Mouse (Mus musculus): ENCODE data around the gene Ctrc. TPM values are rescaled to one million over a fixed set of nuclear protein-coding genes. Genes with fewer than 3 reads are reported as not detected.
A peak's percentile ranks its signal among the peaks of the same experiment; 100 is the strongest.

The Ctrc gene
- polyA plus RNA-seq, 1 experiment, result not detected

GRCm38 (mm10) chr4:141794152-141794535 is 52.0 kb downstream of the Ctrc start:
- WGBS, result 2% methylated on average over 5 of the region's 5 CpGs
- TF ChIP-seq CTCF (IDR thresholded peaks at IDR 0.05; ENCODE audit: control insufficient read depth, insufficient read depth, low read length) (no peak), POLR2A (IDR thresholded peaks at IDR 0.05; ENCODE audit: borderline replicate concordance, control insufficient read depth, low read depth, low read length) (no peak)
- H3K4me3 ChIP-seq (replicated peaks; ENCODE audit: control insufficient read depth, low read depth, low read length), result peak overlapping the region; percentile 72
- H3K27ac ChIP-seq (ENCODE audit: control insufficient read depth, insufficient read depth, low read depth, low read length, poor library complexity), result peak overlapping the region; percentile 88
- H3K4me1 ChIP-seq (ENCODE audit: control insufficient read depth, insufficient read depth, low read length), result peaks cover 1% of the 10 kb centered on the region; the same call in 1 of the 2 replicates

- TF ChIP-seq POLR2A (IDR thresholded peaks at IDR 0.05; ENCODE audit: borderline replicate concordance, control insufficient read depth, low read depth, low read length), result peak; percentile 63; the same call in 1 of the 2 replicates
- peak; percentile 20; the same call in 1 of the 2 replicates for TF ChIP-seq CTCF (IDR thresholded peaks at IDR 0.05; ENCODE audit: control insufficient read depth, insufficient read depth, low read length)
Observed at GRCm38 (mm10) chr4:141793282-141794151, 52.6 kb downstream of the Ctrc start, which contains the start of gene Casp9. TSS of gene Casp9 (plus strand) at chr4:141793612.

GRCm38 (mm10) chr4:141792554-141793281 is 53.4 kb downstream of the Ctrc start:
- Histone ChIP-seq H3K27ac (ENCODE audit: control insufficient read depth, insufficient read depth, low read depth, low read length, poor library complexity) (peak overlapping the region; percentile 88), H3K4me1 (ENCODE audit: control insufficient read depth, insufficient read depth, low read length) (peaks cover 1% of the 10 kb centered on the region; the same call in 1 of the 2 replicates), H3K4me3 (replicated peaks; ENCODE audit: control insufficient read depth, low read depth, low read length) (peak overlapping the region; percentile 77)
- WGBS, result 8% methylated on average over 10 of the region's 10 CpGs
- no peak for TF ChIP-seq CTCF (IDR thresholded peaks at IDR 0.05; ENCODE audit: control insufficient read depth, insufficient read depth, low read length)
- TF ChIP-seq POLR2A (IDR thresholded peaks at IDR 0.05; ENCODE audit: borderline replicate concordance, control insufficient read depth, low read depth, low read length), result no peak

More at GRCm38 (mm10) chr4:141793282-141794151, 52.6 kb downstream of the Ctrc start, which contains the start of gene Casp9:
- peaks cover 1% of the 10 kb centered on the region; the same call in 1 of the 2 replicates for H3K4me1 ChIP-seq (ENCODE audit: control insufficient read depth, insufficient read depth, low read length)
- H3K4me3 ChIP-seq (replicated peaks; ENCODE audit: control insufficient read depth, low read depth, low read length), result peak within 1 kb of the TSS; percentile 77
- H3K27ac ChIP-seq (ENCODE audit: control insufficient read depth, insufficient read depth, low read depth, low read length, poor library complexity), result peak within 1 kb of the TSS; percentile 88
- WGBS, result under 1% methylated on average over 79 of the region's 80 CpGs

GRCm38 (mm10) chr4:141791951-141792350 is 54.2 kb downstream of the Ctrc start:
- 68% methylated on average over 8 of the region's 8 CpGs for WGBS
- Histone ChIP-seq H3K27ac (ENCODE audit: control insufficient read depth, insufficient read depth, low read depth, low read length, poor library complexity) (no peak overlapping the region), H3K4me3 (replicated peaks; ENCODE audit: control insufficient read depth, low read depth, low read length) (no peak overlapping the region), H3K4me1 (ENCODE audit: control insufficient read depth, insufficient read depth, low read length) (peaks cover 1% of the 10 kb centered on the region; the same call in 1 of the 2 replicates)
- TF ChIP-seq POLR2A (IDR thresholded peaks at IDR 0.05; ENCODE audit: borderline replicate concordance, control insufficient read depth, low read depth, low read length) (no peak), CTCF (IDR thresholded peaks at IDR 0.05; ENCODE audit: control insufficient read depth, insufficient read depth, low read length) (no peak)

GRCm38 (mm10) chr4:141791486-141791885 is 54.7 kb downstream of the Ctrc start:
- Histone ChIP-seq H3K27ac (ENCODE audit: control insufficient read depth, insufficient read depth, low read depth, low read length, poor library complexity) (no peak overlapping the region), H3K4me3 (replicated peaks; ENCODE audit: control insufficient read depth, low read depth, low read length) (no peak overlapping the region), H3K4me1 (ENCODE audit: control insufficient read depth, insufficient read depth, low read length) (peaks cover 1% of the 10 kb centered on the region; the same call in 1 of the 2 replicates)
- TF ChIP-seq CTCF (IDR thresholded peaks at IDR 0.05; ENCODE audit: control insufficient read depth, insufficient read depth, low read length) (no peak), POLR2A (IDR thresholded peaks at IDR 0.05; ENCODE audit: borderline replicate concordance, control insufficient read depth, low read depth, low read length) (no peak)
- 87% methylated on average over 7 of the region's 7 CpGs for WGBS

DNA sequence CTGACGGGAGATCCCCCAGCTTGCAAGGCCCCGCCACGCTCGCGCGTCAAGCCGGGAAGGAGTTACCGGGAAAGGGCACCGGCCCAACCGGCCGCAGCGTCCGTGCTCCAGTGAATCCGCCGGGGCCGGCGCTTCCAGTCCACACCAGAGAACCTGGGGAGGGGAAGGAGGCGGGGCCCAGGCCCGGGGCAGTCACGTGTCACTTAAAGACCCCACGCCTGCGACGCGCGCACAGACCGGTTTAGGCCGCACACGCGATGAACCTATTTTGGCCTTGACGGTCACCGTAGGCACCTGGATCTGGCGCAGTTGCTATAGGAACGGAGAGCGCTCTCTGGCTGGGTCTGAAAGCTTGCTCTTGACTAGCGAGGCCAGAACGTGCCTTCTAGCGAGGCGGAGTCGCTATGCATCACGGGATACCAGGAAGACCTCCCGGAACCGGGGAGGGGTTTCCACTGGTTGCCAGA is 55.6 kb downstream of the Ctrc start, which contains the start of gene Dnajc16:
Dnajc16 (minus strand) TSS at position 408 of the 467 bp plus-strand sequence.
- H3K4me3 ChIP-seq (replicated peaks; ENCODE audit: control insufficient read depth, low read depth, low read length), result peak within 1 kb of the TSS; percentile 63
- 0% methylated on average over 42 of the region's 42 CpGs for WGBS
- peaks cover 1% of the 10 kb centered on the region; the same call in 1 of the 2 replicates for H3K4me1 ChIP-seq (ENCODE audit: control insufficient read depth, insufficient read depth, low read length)
- peak; percentile 81 for TF ChIP-seq POLR2A (IDR thresholded peaks at IDR 0.05; ENCODE audit: borderline replicate concordance, control insufficient read depth, low read depth, low read length)
- no peak for TF ChIP-seq CTCF (IDR thresholded peaks at IDR 0.05; ENCODE audit: control insufficient read depth, insufficient read depth, low read length)
- peak within 1 kb of the TSS; percentile 56 for H3K27ac ChIP-seq (ENCODE audit: control insufficient read depth, insufficient read depth, low read depth, low read length, poor library complexity)

DNA sequence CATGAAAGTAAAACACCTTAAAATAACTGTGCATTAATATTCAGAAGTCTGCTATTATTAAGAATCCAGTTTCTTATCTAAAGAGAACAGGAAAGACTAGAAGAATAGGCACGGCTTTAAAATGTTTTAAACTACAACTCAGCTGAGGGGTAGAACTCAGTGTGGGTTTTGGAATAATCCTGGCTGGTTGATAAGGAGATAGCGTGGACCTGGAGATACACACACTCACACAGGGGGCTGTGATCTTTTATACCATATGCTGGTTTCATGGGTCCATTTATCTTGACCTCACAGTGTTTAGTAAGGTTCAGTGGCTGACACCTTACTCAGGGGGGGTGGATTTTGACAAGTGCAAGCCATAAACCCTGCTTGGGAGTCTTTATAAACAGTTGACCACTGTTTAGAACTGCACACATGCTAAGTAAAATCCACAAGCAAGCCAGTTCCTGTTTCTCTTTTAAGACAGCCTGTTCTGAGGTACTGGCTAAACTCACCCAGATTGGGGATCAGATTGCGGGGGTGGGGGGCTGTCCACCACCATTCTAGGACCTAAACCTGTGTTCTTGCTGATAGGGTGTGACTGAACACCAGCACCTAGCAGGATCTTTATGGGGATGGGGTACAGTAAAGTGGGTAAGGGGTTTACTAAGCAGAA is 56.5 kb downstream of the Ctrc start:
- peaks cover 1% of the 10 kb centered on the region; the same call in 1 of the 2 replicates for H3K4me1 ChIP-seq (ENCODE audit: control insufficient read depth, insufficient read depth, low read length)
- H3K27ac ChIP-seq (ENCODE audit: control insufficient read depth, insufficient read depth, low read depth, low read length, poor library complexity), result peak overlapping the region; percentile 56
- 26% methylated on average over 3 of the region's 3 CpGs for WGBS
- TF ChIP-seq POLR2A (IDR thresholded peaks at IDR 0.05; ENCODE audit: borderline replicate concordance, control insufficient read depth, low read depth, low read length), result no peak
- no peak for TF ChIP-seq CTCF (IDR thresholded peaks at IDR 0.05; ENCODE audit: control insufficient read depth, insufficient read depth, low read length)
- peak overlapping the region; percentile 63 for H3K4me3 ChIP-seq (replicated peaks; ENCODE audit: control insufficient read depth, low read depth, low read length)
